ENCODE assay signal across 13 mouse cellular contexts in genomic region chr12:83716416-83717184, GRCm38 (mm10). TPM values are rescaled to one million over a fixed set of nuclear protein-coding genes. Genes with fewer than 3 reads are reported as not detected.
DNase-seq lines count a peak whose midpoint lies in the region; ATAC-seq lines count a peak whose summit lies in the region.
"Had no signal": no experiment of that assay in that cellular context is flagged by ENCODE, and none has a peak within 500 bp of the region (broad histone marks: within the 10 kb centered on the region; RNA-seq: fewer than 3 reads in every experiment).

No protein-coding gene starts in this region.

- WGBS in forebrain, embryonic 16.5 days = 86% methylated on average over 15 of the region's 15 CpGs

- H3K36me3 ChIP-seq in forebrain, embryonic 16.5 days (ENCODE audit: control insufficient read depth, insufficient read depth) = peaks cover 15% of the 10 kb centered on the region

- H3K4me1 ChIP-seq in forebrain, embryonic 16.5 days (replicated peaks; ENCODE audit: control insufficient read depth, insufficient read depth, low read length) = no peaks in the 10 kb centered on the region
- H3K4me1 ChIP-seq: forebrain, embryonic 10.5 days; hindbrain, embryonic 13.5 days had no signal

- H3K9me3 ChIP-seq in forebrain, embryonic 16.5 days (ENCODE audit: control insufficient read depth, low read length) = no peaks in the 10 kb centered on the region
- H3K9me3 ChIP-seq: forebrain, embryonic 10.5 days; hindbrain, embryonic 13.5 days had no signal

- no peak overlapping the region for H3K27ac ChIP-seq in forebrain, embryonic 16.5 days (ENCODE audit: low read length)
- H3K27ac ChIP-seq: forebrain, embryonic 10.5 days; hindbrain, embryonic 13.5 days had no signal

- H3K27me3 ChIP-seq in forebrain, embryonic 16.5 days (replicated peaks; ENCODE audit: control insufficient read depth, insufficient read depth, low read length) = no peaks in the 10 kb centered on the region
- H3K27me3 ChIP-seq: hindbrain, embryonic 13.5 days had no signal

- DNase-seq in heart, postnatal 10 days = peak; percentile 25 to 32
- no peak for DNase-seq in heart, postnatal 36 days
- DNase-seq in adrenal gland, adult 2 months = peak; percentile 79
- peak; percentile 74 for DNase-seq in brain, adult 2 months (ENCODE audit: low read depth, low spot score)
- DNase-seq in ovary, postnatal 14 days (ENCODE audit: low spot score) = peak; percentile 10
- no peak for DNase-seq in thymus, postnatal 10 days (ENCODE audit: low spot score in 2 of 2)
- DNase-seq: cerebellum, adult 2 months; gastrocnemius, postnatal 36 days; kidney, adult 8-10 months; thymus, postnatal 36 days had no signal

- intact Hi-C loops in heart, postnatal 10 days (cut with DNase I) = loop anchor here (10.0 kb wide), 1 partner anchor 318 kb away; the partner anchor contains the start of genes Acot4 and Gm49366
- intact Hi-C loops in heart, postnatal 36 days (cut with DNase I) = loop anchor here (5.0 to 10.0 kb wide), 2 partner anchors 231 to 348 kb away; partner anchors contain the start of gene Acot5

- H3K9ac ChIP-seq in forebrain, embryonic 16.5 days (replicated peaks; ENCODE audit: low read depth, low read length) = no peak overlapping the region
- H3K9ac ChIP-seq: hindbrain, embryonic 13.5 days had no signal

- no peak overlapping the region for H3K4me3 ChIP-seq in forebrain, embryonic 16.5 days (replicated peaks; ENCODE audit: low read length)
- H3K4me3 ChIP-seq: forebrain, embryonic 10.5 days; hindbrain, embryonic 13.5 days had no signal

- ATAC-seq in forebrain, embryonic 16.5 days = no peak

- no peak overlapping the region for H3K4me2 ChIP-seq in forebrain, embryonic 16.5 days (ENCODE audit: low read length)
- H3K4me2 ChIP-seq: hindbrain, embryonic 13.5 days had no signal

RNA-seq across cellular contexts. Expression of gene Psen1, which starts 28.6 kb away (rescaled TPM):
- 10 to 100 TPM; 35.0 to 44.9 TPM for total RNA-seq in heart, postnatal 10 days (2021)
- 10 to 100 TPM; 33.3 to 35.6 TPM for total RNA-seq in heart, postnatal 36 days (2021)
- 10 to 100 TPM; 64.4 to 97.6 TPM for total RNA-seq in adrenal gland, adult 2 months (2021)
- polyA plus RNA-seq in adrenal gland, adult 2 months (2012; rRNA removed) = 9.7 and 15.6 TPM in 2 replicates
- polyA plus RNA-seq in forebrain, embryonic 16.5 days (2015; fragmentation: Nextera tagmentation; extraction: Ambion mirVana) = 73.7 and 75.6 TPM in 2 replicates

RNA-seq across cellular contexts. Expression of gene Papln, which starts 46.8 kb away (rescaled TPM):
- total RNA-seq in heart, postnatal 10 days (2021) = 10 to 100 TPM; 28.6 to 28.8 TPM
- 10 to 100 TPM; 10.2 to 11.4 TPM for total RNA-seq in heart, postnatal 36 days (2021)
- 1 to 10 TPM; 1.3 to 2.0 TPM for total RNA-seq in adrenal gland, adult 2 months (2021)
- 5.0 and 6.1 TPM in 2 replicates for polyA plus RNA-seq in adrenal gland, adult 2 months (2012; rRNA removed)
- polyA plus RNA-seq in forebrain, embryonic 16.5 days (2015; fragmentation: Nextera tagmentation; extraction: Ambion mirVana) = 0.16 and 0.30 TPM in 2 replicates

Comparison
In these comparisons a context has a peak if more than half of its experiments do, and no peak if none do; other contexts are left out.
1. DNase-seq: peak in heart, postnatal 10 days (2 of 2), adrenal gland, adult 2 months (single experiment), brain, adult 2 months (single experiment) and ovary, postnatal 14 days (single experiment); none in heart, postnatal 36 days (0 of 2) and thymus, postnatal 10 days (0 of 2).